Mouse (Mus musculus) embryonic facial prominence, embryonic 15.5 days (tissue): ENCODE measurements around the gene Eef1akmt2. TPM values are rescaled to one million over a fixed set of nuclear protein-coding genes. Genes with fewer than 3 reads are reported as not detected.

Experiments
- ATAC-seq: fragments of 200-750 bp; cut with Nextera tagmentation; 2 replicates; pipeline ENCODE4 v1.8.0; 2017; ENCODE audit warnings: low read depth, moderate TSS enrichment; ENCODE audit not compliant: insufficient number of reproducible peaks, low FRiP score, low TSS enrichment
- H3K27ac ChIP-seq: fragments of 300-500 bp; sonication (generic); replicated peaks from 2 replicates; pipeline ENCODE4 v1.5.1; 2015; ENCODE audit warnings: mild to moderate bottlenecking, inconsistent platforms
- H3K27me3 ChIP-seq: fragments of 300-500 bp; sonication (generic); 2 replicates; pipeline ENCODE4 v1.6.1; 2015; ENCODE audit warnings: inconsistent platforms
- H3K36me3 ChIP-seq: fragments of 300-500 bp; sonication (generic); 2 replicates; pipeline ENCODE4 v1.6.1; 2015; ENCODE audit warnings: mild to moderate bottlenecking, inconsistent platforms
- H3K4me1 ChIP-seq: fragments of 300-500 bp; sonication (generic); 2 replicates; pipeline ENCODE4 v1.6.1; 2015; ENCODE audit warnings: inconsistent platforms
- H3K4me2 ChIP-seq: fragments of 300-500 bp; sonication (generic); replicated peaks from 2 replicates; pipeline ENCODE4 v1.6.1; 2015; ENCODE audit warnings: mild to moderate bottlenecking, inconsistent platforms
- H3K4me3 ChIP-seq: fragments of 300-500 bp; sonication (generic); replicated peaks from 2 replicates; pipeline ENCODE4 v1.5.1; 2015; ENCODE audit warnings: mild to moderate bottlenecking, inconsistent platforms
- H3K9ac ChIP-seq: fragments of 300-500 bp; sonication (generic); 2 replicates; pipeline ENCODE4 v1.6.1; 2015; ENCODE audit warnings: inconsistent platforms
- H3K9me3 ChIP-seq: fragments of 300-500 bp; sonication (generic); replicated peaks from 2 replicates; pipeline ENCODE4 v1.6.1; 2016; ENCODE audit warnings: inconsistent platforms
- WGBS: fragments of 180-500 bp; shearing (Covaris S2); methylation state at CpG from one replicate; pipeline ENCODE4 v1.1.7; 2015; 5-methylcytosine and 5-hydroxymethylcytosine counted together
- polyA plus RNA-seq: library from polyadenylated mRNA; unstranded; fragments of >200 nt; fragmentation: Nextera tagmentation; extraction: Ambion mirVana; gene quantifications from 2 replicates; pipeline ENCODE4 v1.2.1, GENCODE M21; 2015

Gene Eef1akmt2
- polyA plus RNA-seq, 1 experiment from 2014 or later: 66.9 TPM

DNA sequence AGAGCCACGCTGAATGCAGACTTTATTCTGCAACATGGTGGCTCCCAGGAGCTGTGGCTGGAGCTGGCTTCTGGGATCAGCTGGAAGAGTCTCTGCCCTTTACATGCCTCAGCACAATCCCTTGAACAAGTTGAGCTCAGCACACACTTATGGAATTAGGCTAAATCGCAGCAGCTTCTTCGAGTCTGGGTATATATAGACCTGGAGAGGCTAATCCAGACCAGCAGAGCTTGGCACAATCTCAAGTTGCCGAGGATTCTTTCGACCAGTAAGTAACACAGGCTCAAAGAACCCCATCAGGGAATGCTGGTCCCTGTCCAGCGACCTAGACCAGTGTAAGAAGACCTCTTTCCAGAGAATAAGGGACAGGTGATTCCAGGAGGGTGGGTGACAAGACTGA, 70.6 kb downstream of the Eef1akmt2 start:
- Histone ChIP-seq H3K27me3 (no peaks in the 10 kb centered on the region), H3K4me1 (peaks cover 40% of the 10 kb centered on the region), H3K27ac (peak overlapping the region; percentile 35; the same call in 1 of the 2 replicates), H3K36me3 (peaks cover 13% of the 10 kb centered on the region; the same call in 1 of the 2 replicates), H3K9ac (no peak overlapping the region), H3K9me3 (no peaks in the 10 kb centered on the region), H3K4me2 (no peak overlapping the region), H3K4me3 (no peak overlapping the region)
- no peak for ATAC-seq
- WGBS: 33% methylated on average over 6 of the region's 6 CpGs

DNA sequence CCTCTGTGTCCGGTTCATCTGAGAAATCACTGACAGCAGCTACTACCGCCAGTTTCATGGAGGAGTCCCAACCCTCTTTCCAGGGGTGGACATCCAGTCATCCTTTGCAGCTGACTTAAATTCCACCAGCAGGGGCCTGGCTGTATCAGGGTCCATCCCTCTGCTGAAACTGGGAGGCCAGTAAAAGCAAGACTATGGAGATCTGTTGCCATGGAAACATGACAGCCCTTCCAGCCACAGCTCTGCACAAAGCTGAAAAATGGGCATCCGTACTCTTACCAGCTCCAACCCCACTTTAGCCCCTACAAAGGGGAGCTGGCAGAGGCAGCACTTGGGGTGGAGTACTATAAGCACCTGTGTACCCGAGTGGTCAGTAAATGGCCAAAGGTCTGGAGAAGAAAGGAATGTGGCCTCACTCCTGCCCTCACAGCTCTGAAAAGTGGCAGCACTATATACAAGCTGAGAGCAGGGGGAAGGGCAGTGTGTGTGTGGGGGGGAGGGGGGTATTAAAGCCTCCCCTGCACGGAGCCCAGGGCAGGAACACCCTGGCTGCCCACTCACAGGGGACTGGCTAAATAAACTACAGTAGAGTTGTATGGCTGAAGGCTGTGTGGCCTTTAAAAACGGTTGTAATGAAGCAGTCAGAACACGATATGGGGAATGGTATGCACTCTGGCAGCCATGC, 71.2 kb downstream of the Eef1akmt2 start:
- Histone ChIP-seq H3K36me3 (peaks cover 17% of the 10 kb centered on the region), H3K9me3 (no peaks in the 10 kb centered on the region), H3K4me3 (no peak overlapping the region), H3K27me3 (no peaks in the 10 kb centered on the region), H3K4me2 (no peak overlapping the region), H3K27ac (peak overlapping the region; percentile 35), H3K4me1 (peaks cover 38% of the 10 kb centered on the region), H3K9ac (no peak overlapping the region)
- WGBS: 41% methylated on average over 7 of the region's 7 CpGs
- no peak for ATAC-seq

DNA sequence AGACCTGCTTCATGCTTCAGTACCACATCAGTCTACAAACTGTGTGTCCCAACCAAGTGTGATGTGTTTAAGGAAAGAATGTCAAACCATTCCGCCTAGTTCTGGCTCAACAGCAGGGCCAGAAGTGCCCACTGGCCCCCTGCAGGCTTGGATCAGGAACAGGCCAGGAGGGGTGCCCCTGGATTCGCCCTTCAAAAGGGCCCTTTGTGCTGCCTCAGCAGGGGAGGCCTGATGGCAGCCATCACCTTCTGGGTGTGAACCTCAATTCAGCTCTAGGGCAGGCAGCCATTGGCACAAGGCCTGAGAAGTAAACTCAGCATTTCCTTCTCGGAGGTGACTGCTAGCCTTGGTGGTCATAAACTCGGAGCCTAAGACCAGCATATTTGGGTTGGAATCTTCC, 71.9 kb downstream of the Eef1akmt2 start:
- Histone ChIP-seq H3K27ac (no peak overlapping the region), H3K9me3 (no peaks in the 10 kb centered on the region), H3K27me3 (no peaks in the 10 kb centered on the region), H3K9ac (no peak overlapping the region), H3K4me2 (no peak overlapping the region), H3K36me3 (peaks cover 19% of the 10 kb centered on the region), H3K4me1 (peaks cover 32% of the 10 kb centered on the region), H3K4me3 (no peak overlapping the region)
- 61% methylated on average over 4 of the region's 4 CpGs for WGBS
- no peak for ATAC-seq

DNA sequence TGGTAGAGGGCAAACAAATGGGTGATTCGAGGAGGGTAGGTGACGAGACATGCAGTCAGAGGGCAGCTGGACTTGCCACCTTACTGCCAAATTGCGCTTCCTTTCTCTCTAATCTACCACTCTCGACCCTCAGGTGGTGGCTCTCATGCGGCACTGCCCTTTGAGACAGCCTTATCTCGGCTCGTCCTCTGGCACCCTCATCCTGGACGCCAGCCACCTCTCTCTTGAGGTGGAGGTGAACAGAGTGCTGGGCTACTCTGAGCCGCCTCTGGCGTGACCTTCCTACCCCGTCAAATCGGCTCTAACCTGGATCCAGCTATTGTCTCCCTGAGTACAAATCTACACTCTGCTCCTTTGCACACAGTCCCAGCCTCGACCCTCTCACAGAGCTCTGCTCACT, 73.8 kb downstream of the Eef1akmt2 start:
- H3K9me3 ChIP-seq: no peaks in the 10 kb centered on the region
- peaks cover 19% of the 10 kb centered on the region for H3K36me3 ChIP-seq
- WGBS: 90% methylated on average over 13 of the region's 13 CpGs
- no peak overlapping the region for H3K27ac ChIP-seq
- ATAC-seq: no peak
- H3K4me3 ChIP-seq: no peak overlapping the region
- H3K4me1 ChIP-seq: peaks cover 44% of the 10 kb centered on the region
- H3K4me2 ChIP-seq: no peak overlapping the region
- H3K27me3 ChIP-seq: no peaks in the 10 kb centered on the region
- no peak overlapping the region for H3K9ac ChIP-seq

DNA sequence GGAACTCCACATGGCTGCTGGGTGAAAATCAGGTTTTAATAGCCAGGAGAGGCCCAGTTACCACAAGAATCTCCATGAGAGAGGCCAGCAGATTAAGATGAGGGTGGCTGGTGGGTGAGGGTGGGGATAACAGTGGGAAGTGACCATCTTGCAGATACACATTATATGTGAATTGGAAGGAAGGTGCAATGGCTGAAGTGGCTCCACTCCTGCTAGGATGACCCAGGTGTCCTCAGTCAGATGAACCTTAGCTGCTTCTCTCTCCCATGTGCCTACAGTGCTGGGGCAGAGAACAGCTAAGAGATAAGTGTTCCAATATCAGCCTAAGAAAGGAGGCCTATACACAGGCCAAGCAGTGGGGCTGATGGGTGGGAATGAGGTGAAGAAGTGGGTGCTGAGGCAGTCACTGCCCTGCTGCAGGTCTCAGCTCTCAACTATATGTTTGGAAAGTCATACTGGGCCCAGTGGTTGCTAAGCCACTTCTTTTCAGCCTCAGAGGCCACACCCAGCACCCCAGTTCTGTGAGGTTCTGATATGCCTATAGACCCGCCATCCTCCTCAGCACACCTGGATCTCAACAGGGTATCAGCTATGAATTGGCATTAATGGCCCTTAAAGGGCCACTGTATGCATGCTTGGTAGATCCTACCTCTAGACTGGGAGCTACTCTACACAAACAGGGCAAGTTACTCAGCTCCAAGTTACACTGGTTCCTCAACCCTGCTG, 74.6 kb downstream of the Eef1akmt2 start:
- Histone ChIP-seq H3K27ac (no peak overlapping the region), H3K9me3 (no peaks in the 10 kb centered on the region), H3K4me2 (no peak overlapping the region), H3K36me3 (peaks cover 19% of the 10 kb centered on the region), H3K4me1 (peaks cover 51% of the 10 kb centered on the region), H3K9ac (no peak overlapping the region), H3K27me3 (no peaks in the 10 kb centered on the region), H3K4me3 (no peak overlapping the region)
- WGBS: 100% methylated on average over 1 of the region's 1 CpGs
- ATAC-seq: no peak

Other genes starting within 250 kb of the Eef1akmt2 start
- 14.4 and 17.4 TPM in 2 replicates for gene Lhpp, start 242.0 kb downstream of the Eef1akmt2 start, polyA plus RNA-seq
- gene Fam53b, start 38.8 kb downstream of the Eef1akmt2 start, polyA plus RNA-seq: 21.6 and 22.5 TPM in 2 replicates
- 33.9 and 38.1 TPM in 2 replicates for gene Abraxas2, start 6.6 kb upstream of the Eef1akmt2 start, polyA plus RNA-seq
- 17.1 and 17.6 TPM in 2 replicates for gene Zranb1, start 78.5 kb upstream of the Eef1akmt2 start, polyA plus RNA-seq